Mouse (Mus musculus): ENCODE data around the gene Nyap1. TPM values are rescaled to one million over a fixed set of nuclear protein-coding genes. Genes with fewer than 3 reads are reported as not detected.

Gene Nyap1
- polyA plus RNA-seq, 1 experiment from 2014 or later = 9.5 TPM

Other genes starting within 250 kb of the Nyap1 start
- gene Pop7, start 239.1 kb downstream of the Nyap1 start, polyA plus RNA-seq (2016; fragmentation: Nextera tagmentation; extraction: Ambion mirVana) = 56.1 and 70.9 TPM in 2 replicates
- gene Gigyf1, start 223.1 kb downstream of the Nyap1 start, polyA plus RNA-seq (2016; fragmentation: Nextera tagmentation; extraction: Ambion mirVana) = 14.7 and 14.9 TPM in 2 replicates
- gene Epo, start 208.4 kb downstream of the Nyap1 start, polyA plus RNA-seq (2016; fragmentation: Nextera tagmentation; extraction: Ambion mirVana) = 1.3 and 4.5 TPM in 2 replicates
- gene Gnb2, start 208.1 kb downstream of the Nyap1 start, polyA plus RNA-seq (2016; fragmentation: Nextera tagmentation; extraction: Ambion mirVana) = 387 and 460 TPM in 2 replicates
- 10.3 and 47.6 TPM in 2 replicates for gene Actl6b, start 188.1 kb downstream of the Nyap1 start, polyA plus RNA-seq (2016; fragmentation: Nextera tagmentation; extraction: Ambion mirVana)
- gene Tfr2, start 171.8 kb downstream of the Nyap1 start, polyA plus RNA-seq (2016; fragmentation: Nextera tagmentation; extraction: Ambion mirVana) = 1.7 and 4.9 TPM in 2 replicates
- gene Mospd3, start 140.5 kb downstream of the Nyap1 start, polyA plus RNA-seq (2016; fragmentation: Nextera tagmentation; extraction: Ambion mirVana) = 15.2 and 27.5 TPM in 2 replicates
- 72.2 and 95.5 TPM in 2 replicates for gene Pcolce, start 127.8 kb downstream of the Nyap1 start, polyA plus RNA-seq (2016; fragmentation: Nextera tagmentation; extraction: Ambion mirVana)
- 0.30 TPM in 2 replicates for gene Fbxo24, start 112.6 kb downstream of the Nyap1 start, polyA plus RNA-seq (2016; fragmentation: Nextera tagmentation; extraction: Ambion mirVana)
- 35.3 and 39.7 TPM in 2 replicates for gene Lrch4, start 112.5 kb downstream of the Nyap1 start, polyA plus RNA-seq (2016; fragmentation: Nextera tagmentation; extraction: Ambion mirVana)
- 14.1 and 14.9 TPM in 2 replicates for gene Gm20605, start 112.4 kb downstream of the Nyap1 start, polyA plus RNA-seq (2016; fragmentation: Nextera tagmentation; extraction: Ambion mirVana)
- 7.1 and 7.8 TPM in 2 replicates for gene Sap25, start 100.3 kb downstream of the Nyap1 start, polyA plus RNA-seq (2016; fragmentation: Nextera tagmentation; extraction: Ambion mirVana)
- 0.42 and 0.67 TPM in 2 replicates for gene Irs3, start 95.9 kb downstream of the Nyap1 start, polyA plus RNA-seq (2016; fragmentation: Nextera tagmentation; extraction: Ambion mirVana)
- gene Agfg2, start 56.9 kb downstream of the Nyap1 start, polyA plus RNA-seq (2016; fragmentation: Nextera tagmentation; extraction: Ambion mirVana) = 25.9 and 27.6 TPM in 2 replicates
- 82.5 and 86.0 TPM in 2 replicates for gene Tsc22d4, start 4.1 kb upstream of the Nyap1 start, polyA plus RNA-seq (2016; fragmentation: Nextera tagmentation; extraction: Ambion mirVana)
- gene Ppp1r35, start 37.2 kb upstream of the Nyap1 start, polyA plus RNA-seq (2016; fragmentation: Nextera tagmentation; extraction: Ambion mirVana) = 51.4 and 78.3 TPM in 2 replicates
- 12.6 TPM in 2 replicates for gene Mepce, start 46.0 kb upstream of the Nyap1 start, polyA plus RNA-seq (2016; fragmentation: Nextera tagmentation; extraction: Ambion mirVana)
- 11.9 and 13.9 TPM in 2 replicates for gene Zcwpw1, start 46.2 kb upstream of the Nyap1 start, polyA plus RNA-seq (2016; fragmentation: Nextera tagmentation; extraction: Ambion mirVana)
- 0.21 and 0.29 TPM in 2 replicates for gene Pilra, start 94.7 kb upstream of the Nyap1 start, polyA plus RNA-seq (2016; fragmentation: Nextera tagmentation; extraction: Ambion mirVana)
- gene Pilrb1, start 116.5 kb upstream of the Nyap1 start, polyA plus RNA-seq (2016; fragmentation: Nextera tagmentation; extraction: Ambion mirVana) = not detected in 2 replicates
- 0.37 TPM in 1 of 2 replicates, not detected in the other for gene Pilrb2, start 130.2 kb upstream of the Nyap1 start, polyA plus RNA-seq (2016; fragmentation: Nextera tagmentation; extraction: Ambion mirVana)
- not detected in 2 replicates for gene Cyp3a13, start 180.0 kb upstream of the Nyap1 start, polyA plus RNA-seq (2016; fragmentation: Nextera tagmentation; extraction: Ambion mirVana)
- 0.10 and 0.30 TPM in 2 replicates for gene Gjc3, start 221.5 kb upstream of the Nyap1 start, polyA plus RNA-seq (2016; fragmentation: Nextera tagmentation; extraction: Ambion mirVana)
- gene Azgp1, start 239.9 kb upstream of the Nyap1 start, polyA plus RNA-seq (2016; fragmentation: Nextera tagmentation; extraction: Ambion mirVana) = not detected in 2 replicates

Data from hindbrain, embryonic 10.5 days (tissue).